Mouse (Mus musculus) CD4-positive, CD25-positive, alpha-beta regulatory T cell, adult 2 months (primary cell): ENCODE measurements around the gene Schip1.

Source experiments
- DNase-seq: peaks from one replicate; pipeline ENCODE4 v3.0.0-alpha.2; 2012; ENCODE audit warnings: low read depth, low spot score

The Schip1 gene

GRCm38 (mm10) chr3:68610598-68611261 lies 546.1 kb downstream of the Schip1 start:
- DNase-seq = no peak

GRCm38 (mm10) chr3:68615042-68615810 lies 550.6 kb downstream of the Schip1 start:
- peak; percentile 71 for DNase-seq

- DNase-seq = no peak
Measured at GRCm38 (mm10) chr3:68616363-68616762, 551.8 kb downstream of the Schip1 start.

GRCm38 (mm10) chr3:68617708-68618107 lies 553.1 kb downstream of the Schip1 start:
- DNase-seq = no peak

GRCm38 (mm10) chr3:68619097-68619496 lies 554.5 kb downstream of the Schip1 start:
- no peak for DNase-seq

- DNase-seq = no peak
Measured at GRCm38 (mm10) chr3:68621971-68622370, 557.4 kb downstream of the Schip1 start.

- no peak for DNase-seq
Measured at GRCm38 (mm10) chr3:68623036-68623435, 558.4 kb downstream of the Schip1 start.

GRCm38 (mm10) chr3:68624471-68624870 lies 559.9 kb downstream of the Schip1 start:
- no peak for DNase-seq

GRCm38 (mm10) chr3:68630261-68630660 lies 565.7 kb downstream of the Schip1 start:
- no peak for DNase-seq

- DNase-seq = no peak
Measured at GRCm38 (mm10) chr3:68630821-68631220, 566.2 kb downstream of the Schip1 start.

GRCm38 (mm10) chr3:68632714-68633113 lies 568.1 kb downstream of the Schip1 start:
- no peak for DNase-seq

- no peak for DNase-seq
Measured at GRCm38 (mm10) chr3:68633577-68633976, 569.0 kb downstream of the Schip1 start.

- DNase-seq = peak; percentile 59
Measured at GRCm38 (mm10) chr3:68637960-68638359, 573.4 kb downstream of the Schip1 start.

GRCm38 (mm10) chr3:68638703-68639102 lies 574.1 kb downstream of the Schip1 start:
- DNase-seq = no peak

- no peak for DNase-seq
Measured at GRCm38 (mm10) chr3:68642935-68643334, 578.3 kb downstream of the Schip1 start.

- DNase-seq = peak; percentile 62
Measured at GRCm38 (mm10) chr3:68646387-68647130, 582.0 kb downstream of the Schip1 start.

- DNase-seq = no peak
Measured at GRCm38 (mm10) chr3:68647282-68647681, 582.7 kb downstream of the Schip1 start.

- no peak for DNase-seq
Measured at GRCm38 (mm10) chr3:68650251-68650650, 585.6 kb downstream of the Schip1 start.

GRCm38 (mm10) chr3:68656607-68657352 lies 592.2 kb downstream of the Schip1 start:
- DNase-seq = no peak

- no peak for DNase-seq
Measured at GRCm38 (mm10) chr3:68657589-68658245, 593.1 kb downstream of the Schip1 start.

GRCm38 (mm10) chr3:68659996-68660395 lies 595.4 kb downstream of the Schip1 start:
- no peak for DNase-seq
